Mouse (Mus musculus): Measurements from ENCODE around the gene Sptlc2. TPM values are rescaled to one million over a fixed set of nuclear protein-coding genes. Genes with fewer than 3 reads are reported as not detected.
A peak's percentile ranks its signal among the peaks of the same experiment; 100 is the strongest.

The Sptlc2 gene
- 56.9 and 63.2 TPM in 2 replicates for polyA plus RNA-seq (2014; fragmentation: Nextera tagmentation; extraction: Ambion mirVana)

- Histone ChIP-seq H3K36me3 (ENCODE audit: control insufficient read depth, insufficient read depth, low read length) (no peaks in the 10 kb centered on the region), H3K4me2 (peak within 1 kb of the TSS; percentile 92), H3K4me1 (replicated peaks; ENCODE audit: control insufficient read depth, insufficient read depth, low read length) (peaks cover 14% of the 10 kb centered on the region), H3K9ac (ENCODE audit: low read depth, low read length) (peak within 1 kb of the TSS; percentile 80), H3K4me3 (ENCODE audit: low read depth, low read length) (peak within 1 kb of the TSS; percentile 97), H3K9me3 (ENCODE audit: control insufficient read depth, low read length) (no peaks in the 10 kb centered on the region), H3K27me3 (replicated peaks; ENCODE audit: control insufficient read depth, insufficient read depth, low read length) (no peaks in the 10 kb centered on the region), H3K27ac (ENCODE audit: low read depth, low read length) (peak within 1 kb of the TSS; percentile 61; the same call in 1 of the 2 replicates)
- DNase-seq (ENCODE audit: low spot score): peak; percentile 96
- ATAC-seq (replicated peaks; ENCODE audit: low FRiP score): peak; percentile 98
- WGBS: under 1% methylated on average over 45 of the region's 45 CpGs
Measured at GRCm38 (mm10) chr12:87388122-87388774, at the start of gene Sptlc2. Sptlc2 (minus strand) TSS chr12:87388355.

GRCm38 (mm10) chr12:87428885-87429284 is 40.7 kb upstream of the Sptlc2 start:
- no peak overlapping the region for H3K9ac ChIP-seq (ENCODE audit: low read depth, low read length)
- 86% methylated on average over 8 of the region's 8 CpGs for WGBS

GRCm38 (mm10) chr12:87428295-87428694 is 40.1 kb upstream of the Sptlc2 start:
- Histone ChIP-seq H3K27ac (ENCODE audit: low read depth, low read length) (no peak overlapping the region), H3K4me3 (ENCODE audit: low read depth, low read length) (no peak overlapping the region), H3K9ac (ENCODE audit: low read depth, low read length) (no peak overlapping the region), H3K4me1 (replicated peaks; ENCODE audit: control insufficient read depth, insufficient read depth, low read length) (no peaks in the 10 kb centered on the region), H3K36me3 (ENCODE audit: control insufficient read depth, insufficient read depth, low read length) (peaks cover 47% of the 10 kb centered on the region), H3K4me2 (no peak overlapping the region), H3K27me3 (replicated peaks; ENCODE audit: control insufficient read depth, insufficient read depth, low read length) (no peaks in the 10 kb centered on the region), H3K9me3 (ENCODE audit: control insufficient read depth, low read length) (no peaks in the 10 kb centered on the region)
- no peak for ATAC-seq (replicated peaks; ENCODE audit: low FRiP score)
- no peak for DNase-seq (ENCODE audit: low spot score)
- WGBS: 87% methylated on average over 2 of the region's 2 CpGs

More at GRCm38 (mm10) chr12:87428885-87429284, 40.7 kb upstream of the Sptlc2 start:
- no peak overlapping the region for H3K4me3 ChIP-seq (ENCODE audit: low read depth, low read length)
- H3K36me3 ChIP-seq (ENCODE audit: control insufficient read depth, insufficient read depth, low read length): peaks cover 53% of the 10 kb centered on the region
- H3K9me3 ChIP-seq (ENCODE audit: control insufficient read depth, low read length): no peaks in the 10 kb centered on the region
- ATAC-seq (replicated peaks; ENCODE audit: low FRiP score) (no peak), DNase-seq (ENCODE audit: low spot score) (no peak)
- H3K4me1 ChIP-seq (replicated peaks; ENCODE audit: control insufficient read depth, insufficient read depth, low read length): no peaks in the 10 kb centered on the region
- H3K4me2 ChIP-seq: no peak overlapping the region
- no peak overlapping the region for H3K27ac ChIP-seq (ENCODE audit: low read depth, low read length)
- H3K27me3 ChIP-seq (replicated peaks; ENCODE audit: control insufficient read depth, insufficient read depth, low read length): no peaks in the 10 kb centered on the region

- H3K4me3 ChIP-seq (ENCODE audit: low read depth, low read length): no peak overlapping the region
- DNase-seq (ENCODE audit: low spot score): no peak
- no peak for ATAC-seq (replicated peaks; ENCODE audit: low FRiP score)
- no peaks in the 10 kb centered on the region for H3K27me3 ChIP-seq (replicated peaks; ENCODE audit: control insufficient read depth, insufficient read depth, low read length)
- H3K27ac ChIP-seq (ENCODE audit: low read depth, low read length): no peak overlapping the region
- no peaks in the 10 kb centered on the region for H3K4me1 ChIP-seq (replicated peaks; ENCODE audit: control insufficient read depth, insufficient read depth, low read length)
- no peak overlapping the region for H3K4me2 ChIP-seq
- peaks cover 40% of the 10 kb centered on the region for H3K36me3 ChIP-seq (ENCODE audit: control insufficient read depth, insufficient read depth, low read length)
- H3K9me3 ChIP-seq (ENCODE audit: control insufficient read depth, low read length): no peaks in the 10 kb centered on the region
- H3K9ac ChIP-seq (ENCODE audit: low read depth, low read length): no peak overlapping the region
- WGBS: 87% methylated on average over 5 of the region's 5 CpGs
Measured at GRCm38 (mm10) chr12:87426354-87427031, 38.3 kb upstream of the Sptlc2 start.

GRCm38 (mm10) chr12:87424516-87424915 is 36.4 kb upstream of the Sptlc2 start:
- Histone ChIP-seq H3K4me3 (ENCODE audit: low read depth, low read length) (no peak overlapping the region), H3K4me1 (replicated peaks; ENCODE audit: control insufficient read depth, insufficient read depth, low read length) (peaks cover 8% of the 10 kb centered on the region), H3K27me3 (replicated peaks; ENCODE audit: control insufficient read depth, insufficient read depth, low read length) (no peaks in the 10 kb centered on the region), H3K4me2 (no peak overlapping the region), H3K36me3 (ENCODE audit: control insufficient read depth, insufficient read depth, low read length) (peaks cover 23% of the 10 kb centered on the region), H3K27ac (ENCODE audit: low read depth, low read length) (no peak overlapping the region; the same call in 1 of the 2 replicates), H3K9me3 (ENCODE audit: control insufficient read depth, low read length) (no peaks in the 10 kb centered on the region), H3K9ac (ENCODE audit: low read depth, low read length) (no peak overlapping the region)
- 39% methylated on average over 3 of the region's 3 CpGs for WGBS
- DNase-seq (ENCODE audit: low spot score) (no peak), ATAC-seq (replicated peaks; ENCODE audit: low FRiP score) (no peak)

GRCm38 (mm10) chr12:87423700-87424099 is 35.5 kb upstream of the Sptlc2 start:
- no peak for DNase-seq (ENCODE audit: low spot score)
- 50% methylated on average over 1 of the region's 1 CpGs for WGBS
- Histone ChIP-seq H3K27ac (ENCODE audit: low read depth, low read length) (no peak overlapping the region), H3K4me3 (ENCODE audit: low read depth, low read length) (no peak overlapping the region), H3K9me3 (ENCODE audit: control insufficient read depth, low read length) (no peaks in the 10 kb centered on the region), H3K36me3 (ENCODE audit: control insufficient read depth, insufficient read depth, low read length) (peaks cover 15% of the 10 kb centered on the region), H3K4me1 (replicated peaks; ENCODE audit: control insufficient read depth, insufficient read depth, low read length) (peaks cover 8% of the 10 kb centered on the region), H3K9ac (ENCODE audit: low read depth, low read length) (no peak overlapping the region), H3K4me2 (no peak overlapping the region), H3K27me3 (replicated peaks; ENCODE audit: control insufficient read depth, insufficient read depth, low read length) (no peaks in the 10 kb centered on the region)
- ATAC-seq (replicated peaks; ENCODE audit: low FRiP score): no peak

GRCm38 (mm10) chr12:87421708-87422507 is 33.8 kb upstream of the Sptlc2 start:
- WGBS: 72% methylated on average over 5 of the region's 5 CpGs
- no peak overlapping the region for H3K27ac ChIP-seq (ENCODE audit: low read depth, low read length)
- H3K4me1 ChIP-seq (replicated peaks; ENCODE audit: control insufficient read depth, insufficient read depth, low read length): peaks cover 8% of the 10 kb centered on the region
- no peak overlapping the region for H3K4me3 ChIP-seq (ENCODE audit: low read depth, low read length)
- H3K9me3 ChIP-seq (ENCODE audit: control insufficient read depth, low read length): no peaks in the 10 kb centered on the region
- DNase-seq (ENCODE audit: low spot score) (no peak), ATAC-seq (replicated peaks; ENCODE audit: low FRiP score) (0 out of 2 replicates have a peak, but pooled peaks have one; percentile 9)
- no peak overlapping the region for H3K4me2 ChIP-seq
- no peak overlapping the region for H3K9ac ChIP-seq (ENCODE audit: low read depth, low read length)
- peaks cover 6% of the 10 kb centered on the region; the same call in 1 of the 2 replicates for H3K36me3 ChIP-seq (ENCODE audit: control insufficient read depth, insufficient read depth, low read length)
- no peaks in the 10 kb centered on the region for H3K27me3 ChIP-seq (replicated peaks; ENCODE audit: control insufficient read depth, insufficient read depth, low read length)

- Histone ChIP-seq H3K27me3 (replicated peaks; ENCODE audit: control insufficient read depth, insufficient read depth, low read length) (no peaks in the 10 kb centered on the region), H3K36me3 (ENCODE audit: control insufficient read depth, insufficient read depth, low read length) (peaks cover 3% of the 10 kb centered on the region; the same call in 1 of the 2 replicates), H3K9ac (ENCODE audit: low read depth, low read length) (no peak overlapping the region), H3K9me3 (ENCODE audit: control insufficient read depth, low read length) (no peaks in the 10 kb centered on the region), H3K27ac (ENCODE audit: low read depth, low read length) (no peak overlapping the region), H3K4me2 (no peak overlapping the region), H3K4me1 (replicated peaks; ENCODE audit: control insufficient read depth, insufficient read depth, low read length) (peaks cover 8% of the 10 kb centered on the region), H3K4me3 (ENCODE audit: low read depth, low read length) (no peak overlapping the region)
- ATAC-seq (replicated peaks; ENCODE audit: low FRiP score) (no peak; the same call in 1 of the 2 replicates), DNase-seq (ENCODE audit: low spot score) (no peak)
- WGBS: 66% methylated on average over 12 of the region's 12 CpGs
Measured at GRCm38 (mm10) chr12:87419974-87420485, 31.9 kb upstream of the Sptlc2 start.

Data from liver, embryonic 11.5 days (tissue).